Mouse (Mus musculus) embryonic fibroblast, embryonic 13.5 days (primary cell): ENCODE data around the gene Ppp4r3a.

Experiments
- CTCF ChIP-seq: IDR thresholded peaks from 2 replicates; pipeline ENCODE4 v1.5.1; 2011; ENCODE audit warnings: mild to moderate bottlenecking, control low read depth, low read length, moderate library complexity, borderline replicate concordance; ENCODE audit not compliant: insufficient read depth
- POLR2A ChIP-seq: IDR thresholded peaks from 2 replicates; pipeline ENCODE4 v1.6.1; 2011; ENCODE audit warnings: low read depth, mild to moderate bottlenecking, control low read depth, low read length, moderate library complexity

- TF ChIP-seq POLR2A (no peak), CTCF (no peak)
These were observed 315 bp upstream of the Ppp4r3a start for GRCm38 (mm10) chr12:101083839-101084195.
